Mouse (Mus musculus): Measurements from ENCODE around the gene Sema4g. TPM values are rescaled to one million over a fixed set of nuclear protein-coding genes. Genes with fewer than 3 reads are reported as not detected.

The Sema4g gene
- 1 to 10 TPM; 1.6 TPM for total RNA-seq (2021)
- long read RNA-seq, experiment 1, partial matches to known transcripts, result 1 of 1 reads
- long read RNA-seq, experiment 1, other reads (novel, unspliced or antisense), result 0 of 1 reads
- long read RNA-seq, experiment 2, result 0 reads

DNA sequence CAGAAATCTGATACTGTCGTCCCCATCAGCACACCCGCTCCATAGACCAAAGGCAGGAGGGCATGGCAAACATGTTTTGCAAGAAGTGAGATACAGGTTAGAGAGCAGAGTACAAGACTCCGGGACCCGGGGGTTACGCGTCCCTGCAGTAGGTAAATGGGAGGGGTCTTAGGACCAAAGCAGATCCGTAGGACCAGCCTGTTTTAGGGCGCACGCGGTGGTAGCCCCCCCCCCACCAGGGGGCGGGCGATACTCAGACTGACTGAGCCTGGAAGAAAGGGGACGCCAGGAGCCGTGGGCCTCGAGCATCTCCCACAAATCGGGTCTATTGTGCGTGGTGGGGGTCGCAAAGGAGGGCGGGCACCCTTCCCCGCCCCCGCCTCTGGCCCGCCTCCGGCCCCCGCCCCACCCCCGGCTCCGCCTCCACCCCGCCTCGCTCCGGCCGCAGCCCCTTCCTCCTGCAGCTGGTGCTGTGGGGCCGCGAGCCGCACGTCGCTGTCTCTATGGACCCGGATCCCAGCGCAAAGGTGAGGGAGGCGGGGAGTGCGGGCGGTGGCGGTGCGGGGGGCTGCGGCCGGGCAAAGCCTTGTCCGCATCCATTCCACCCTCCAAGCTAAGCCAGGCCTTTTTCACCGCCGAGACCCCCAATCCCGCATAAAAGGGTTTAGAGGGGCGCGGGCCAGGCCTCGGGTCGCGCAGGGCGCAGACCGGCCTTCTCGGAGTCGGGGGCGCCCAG lies at the start of gene Sema4g:
TSS of gene Sema4g (plus strand) at position 271 of the 736 bp plus-strand sequence.
- peak; percentile 36 for DNase-seq

GRCm38 (mm10) chr19:44959633-44960032 lies 29.3 kb upstream of the Sema4g start:
- no peak for DNase-seq

- DNase-seq, result no peak
Observed at GRCm38 (mm10) chr19:44965978-44966377, 22.9 kb upstream of the Sema4g start.

- DNase-seq, result no peak
Observed at GRCm38 (mm10) chr19:44968329-44968728, 20.6 kb upstream of the Sema4g start.

- DNase-seq, result no peak
Observed at GRCm38 (mm10) chr19:44976636-44977035, 12.3 kb upstream of the Sema4g start.

DNA sequence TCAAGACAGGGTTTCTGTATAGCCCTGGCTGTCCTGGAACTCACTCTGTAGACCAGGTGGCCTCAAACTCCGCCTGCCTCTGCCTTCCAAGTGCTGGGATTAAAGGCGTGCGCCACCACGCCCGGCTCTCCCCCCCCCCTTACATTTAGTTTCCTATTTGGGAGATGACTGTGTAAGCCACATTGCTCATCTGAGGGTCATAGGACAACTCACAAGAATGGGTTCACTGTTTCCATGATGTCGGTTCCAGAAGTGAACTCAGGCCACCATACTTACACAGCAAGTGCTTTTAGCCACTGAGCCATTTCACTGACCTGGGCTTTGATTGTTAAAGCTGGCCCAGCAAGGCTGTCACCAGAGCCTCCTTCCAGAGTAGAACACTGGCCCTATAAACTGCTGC lies 11.8 kb upstream of the Sema4g start:
- DNase-seq, result no peak

DNA sequence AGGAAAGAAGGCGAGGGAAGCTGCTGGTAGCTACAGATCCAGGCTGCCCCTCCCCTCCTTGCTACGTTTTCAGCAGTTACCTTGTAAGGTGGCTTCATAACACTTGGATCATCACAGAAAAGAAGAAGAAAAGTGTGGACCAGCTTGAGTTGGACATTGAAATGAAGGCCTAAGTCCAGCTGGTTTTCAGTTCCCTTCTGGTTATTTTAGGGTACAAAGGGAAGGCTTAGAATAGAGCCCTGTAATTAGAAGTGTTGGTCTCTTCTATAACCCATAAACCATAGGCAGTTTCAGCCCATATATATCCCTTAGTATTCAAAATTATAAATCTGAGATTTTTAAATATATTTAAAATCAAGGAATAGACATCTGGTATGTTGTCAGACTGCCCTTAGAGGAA lies 8.1 kb upstream of the Sema4g start:
- no peak for DNase-seq

- no peak for DNase-seq
Observed at GRCm38 (mm10) chr19:44982477-44983115, 6.3 kb upstream of the Sema4g start.

DNA sequence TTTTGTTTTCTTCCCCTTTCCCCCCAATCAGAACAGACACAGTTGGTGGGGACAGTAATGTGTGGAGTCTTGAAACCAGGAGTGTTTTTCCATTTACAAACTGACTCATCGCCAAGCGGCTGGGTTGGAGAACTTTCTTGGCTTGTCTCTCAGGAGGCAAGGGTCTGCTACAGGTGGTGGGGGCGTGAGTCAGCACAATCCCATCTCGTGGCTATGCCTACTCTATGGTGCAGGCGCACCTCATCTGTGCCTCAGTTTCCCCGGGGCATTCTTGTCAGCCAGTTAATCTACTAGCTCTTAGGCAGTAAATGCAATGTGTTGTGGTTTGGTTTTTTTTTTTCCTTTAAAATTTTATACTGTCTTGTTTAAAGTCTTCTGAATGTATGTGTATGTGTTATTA lies 5.5 kb upstream of the Sema4g start:
- no peak for DNase-seq

GRCm38 (mm10) chr19:44984420-44984819 lies 4.5 kb upstream of the Sema4g start:
- no peak for DNase-seq

GRCm38 (mm10) chr19:44985159-44985988 lies 3.5 kb upstream of the Sema4g start:
- no peak for DNase-seq

DNA sequence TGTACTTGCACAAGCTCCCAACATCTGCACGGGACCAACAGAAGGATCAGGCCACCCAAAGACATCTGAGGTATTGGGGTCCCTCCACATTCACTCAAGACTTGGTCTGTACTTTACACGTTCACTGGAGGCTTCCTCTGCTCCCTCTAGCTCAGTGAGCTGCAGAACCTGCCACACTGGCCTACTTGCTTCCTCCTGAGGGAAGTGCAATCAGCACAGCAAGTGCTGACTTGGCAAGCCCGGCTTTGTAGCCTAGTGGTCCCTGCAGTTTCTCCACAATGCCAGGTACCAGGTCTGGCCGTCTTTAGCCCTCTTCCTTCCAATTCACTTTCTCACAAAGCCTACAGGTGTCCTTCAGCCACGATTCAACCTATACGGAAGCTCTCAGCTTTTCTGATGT lies 1.9 kb upstream of the Sema4g start:
- no peak for DNase-seq

DNA sequence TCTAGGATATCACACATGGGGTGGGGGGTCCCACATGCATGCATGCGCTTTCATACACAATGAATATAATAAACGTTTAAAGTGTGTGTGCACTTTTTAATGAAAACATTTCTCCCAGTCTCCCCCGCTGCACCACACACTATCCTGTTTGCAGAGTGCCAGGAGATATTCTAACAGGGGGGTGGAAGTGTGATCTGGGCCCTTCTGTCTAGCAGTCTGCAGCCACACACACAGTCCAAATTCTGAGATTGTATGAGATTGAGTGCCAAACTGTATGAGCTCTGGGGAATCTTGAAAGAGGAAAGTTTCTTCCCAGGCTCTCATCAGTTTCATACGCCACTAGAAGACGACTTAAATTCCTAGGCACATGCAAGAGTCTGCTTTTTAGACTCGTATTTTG lies 1.1 kb upstream of the Sema4g start:
- DNase-seq, result no peak

DNA sequence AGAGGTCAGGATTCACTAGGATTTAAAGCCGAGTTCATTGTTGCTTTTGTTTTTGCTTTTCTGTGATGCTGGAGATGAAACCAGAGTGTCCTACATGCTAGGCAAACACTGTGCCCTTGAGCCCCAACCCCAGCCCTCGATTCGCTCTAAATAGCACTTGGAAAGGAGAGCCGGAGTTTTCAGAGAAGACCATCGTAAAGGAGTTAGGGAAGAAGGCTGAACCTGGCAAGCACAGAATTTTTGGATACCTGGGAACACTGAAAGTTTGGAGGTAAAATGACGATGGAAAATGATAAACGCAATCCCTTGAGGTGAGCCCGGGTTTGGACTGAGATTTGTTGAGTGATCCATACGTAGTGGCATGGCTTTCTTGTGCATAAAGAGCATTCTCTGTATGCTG lies 580 bp upstream of the Sema4g start:
- no peak for DNase-seq

GRCm38 (mm10) chr19:44989567-44990495 lies 930 bp downstream of the Sema4g start:
- DNase-seq, result no peak

- DNase-seq, result no peak
Observed at GRCm38 (mm10) chr19:44991031-44991430, 2.1 kb downstream of the Sema4g start.

DNA sequence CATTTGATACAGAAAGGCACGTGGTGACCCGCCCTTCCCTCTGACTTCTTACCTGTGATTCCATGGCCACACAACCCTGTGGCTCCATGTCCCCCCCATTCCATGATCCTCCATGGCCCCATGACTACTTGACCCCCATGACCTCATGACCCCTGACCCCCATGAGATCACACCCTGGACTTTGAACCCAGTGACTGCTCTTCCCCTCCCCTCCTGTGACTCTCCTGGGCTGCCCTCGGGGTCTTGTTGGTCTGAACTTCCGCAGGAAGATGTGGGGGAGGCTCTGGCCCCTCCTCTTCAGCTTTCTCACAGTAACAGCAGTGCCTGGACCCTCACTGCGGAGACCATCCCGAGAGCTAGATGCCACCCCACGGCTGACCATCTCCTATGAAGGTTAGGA lies 3.3 kb downstream of the Sema4g start:
- no peak for DNase-seq

DNA sequence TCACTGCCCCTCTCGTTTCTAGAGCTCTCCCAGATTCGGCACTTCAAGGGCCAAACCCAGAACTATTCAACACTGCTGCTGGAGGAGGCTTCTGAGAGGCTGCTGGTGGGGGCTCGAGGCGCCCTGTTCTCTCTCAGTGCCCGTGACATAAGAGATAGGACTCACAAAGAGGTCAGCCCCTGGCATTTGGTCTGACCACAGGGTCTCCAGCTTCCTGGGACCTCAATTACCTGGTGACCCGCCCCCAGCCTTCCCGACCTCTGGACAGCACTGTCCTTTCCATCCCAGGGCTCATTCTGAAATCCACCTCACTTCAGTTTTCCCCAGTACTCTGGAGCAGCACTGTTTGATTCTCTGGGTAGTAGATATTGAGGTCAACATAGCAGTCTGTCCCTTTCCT lies 3.8 kb downstream of the Sema4g start:
- no peak for DNase-seq

- no peak for DNase-seq
Observed at GRCm38 (mm10) chr19:44997786-44998185, 8.9 kb downstream of the Sema4g start.

GRCm38 (mm10) chr19:44999647-45000046 lies 10.7 kb downstream of the Sema4g start:
- no peak for DNase-seq

GRCm38 (mm10) chr19:45002301-45002700 lies 13.4 kb downstream of the Sema4g start:
- no peak for DNase-seq

Data from gastrocnemius, postnatal 10 days (tissue).